Mouse (Mus musculus) bone marrow, adult 2 months (tissue): ENCODE results near the gene Mogs.

Experiments
- CTCF ChIP-seq: fragments of 200-500 bp; IDR thresholded peaks from 2 replicates; pipeline ENCODE4 v1.5.1; 2011; ENCODE audit warnings: low read length, control low read depth; ENCODE audit not compliant: control insufficient read depth, insufficient read depth
- POLR2A ChIP-seq: fragments of 200-500 bp; IDR thresholded peaks from 2 replicates; pipeline ENCODE4 v1.6.1; 2011; ENCODE audit warnings: low read depth, mild to moderate bottlenecking, control low read depth, low read length, borderline replicate concordance; ENCODE audit not compliant: control insufficient read depth

DNA sequence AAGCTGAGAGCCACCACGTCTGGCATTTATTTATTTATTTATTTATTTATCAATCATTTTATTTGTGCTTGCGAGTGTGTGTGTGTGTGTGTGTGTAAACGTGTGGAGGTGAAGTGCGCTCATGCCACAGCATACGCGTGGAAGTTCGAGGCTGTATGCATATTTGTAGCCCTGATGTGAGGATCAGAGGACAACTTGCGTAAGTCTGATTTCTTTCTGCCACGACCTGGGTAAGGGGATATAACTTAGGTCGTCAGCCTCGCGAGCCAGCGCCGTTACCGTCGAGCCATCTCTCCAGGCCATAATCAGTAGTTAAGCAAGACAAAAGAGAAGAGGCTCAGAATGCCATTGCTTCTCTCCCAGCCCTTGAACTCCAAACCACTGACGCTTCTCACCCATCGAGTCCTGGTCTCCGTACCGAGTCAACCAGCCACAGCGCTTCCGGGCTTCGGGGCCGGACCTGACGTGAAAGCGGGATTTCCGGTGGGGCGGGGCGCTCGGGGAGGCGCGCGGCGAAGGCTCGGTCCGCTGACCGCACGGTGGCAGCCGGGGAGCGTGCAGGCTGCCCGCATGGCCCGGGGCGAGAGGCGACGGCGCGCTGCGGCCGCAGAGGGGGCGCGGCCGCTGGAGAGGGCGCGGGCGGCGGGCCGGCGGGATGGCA, at the start of gene Mogs:
- TF ChIP-seq POLR2A (peak; percentile 96), CTCF (peak; percentile 48)
